Mouse (Mus musculus): ENCODE data around the gene Wasf3.

Wasf3 gene

GRCm38 (mm10) chr5:146384935-146385591, at the start of gene Wasf3:
Gene Wasf3 (plus strand): TSS chr5:146384985.
- no peak for TF ChIP-seq GATA4 (IDR thresholded peaks at IDR 0.05; ENCODE audit: insufficient replicate concordance, low read length)

GRCm38 (mm10) chr5:146338064-146338463, 46.7 kb upstream of the Wasf3 start:
- TF ChIP-seq GATA4 (IDR thresholded peaks at IDR 0.05; ENCODE audit: insufficient replicate concordance, low read length), result no peak

GRCm38 (mm10) chr5:146340037-146340436, 44.7 kb upstream of the Wasf3 start:
- no peak for TF ChIP-seq GATA4 (IDR thresholded peaks at IDR 0.05; ENCODE audit: insufficient replicate concordance, low read length)

GRCm38 (mm10) chr5:146344911-146345686, 39.7 kb upstream of the Wasf3 start:
- TF ChIP-seq GATA4 (IDR thresholded peaks at IDR 0.05; ENCODE audit: insufficient replicate concordance, low read length), result no peak

GRCm38 (mm10) chr5:146347081-146347480, 37.7 kb upstream of the Wasf3 start:
- no peak for TF ChIP-seq GATA4 (IDR thresholded peaks at IDR 0.05; ENCODE audit: insufficient replicate concordance, low read length)

DNA sequence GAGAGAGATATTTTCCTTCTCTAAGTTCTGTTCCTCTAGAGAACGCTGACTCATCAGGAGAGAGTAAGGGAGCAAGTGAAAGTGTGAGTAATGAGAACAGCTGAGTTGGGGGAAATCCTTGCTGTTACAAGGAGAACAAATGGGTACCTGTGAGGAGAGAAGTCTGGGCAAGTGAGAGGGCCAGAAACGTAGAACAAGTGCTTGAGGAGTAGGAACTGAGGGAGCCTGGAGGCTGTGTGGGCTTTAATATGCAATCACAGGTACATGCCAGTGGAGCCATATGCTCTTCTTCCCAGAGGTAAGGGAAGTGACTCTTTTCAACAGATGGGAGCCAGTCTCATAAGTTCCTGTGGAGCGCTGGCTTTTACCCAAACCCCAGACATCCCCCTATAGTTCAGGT, 35.6 kb upstream of the Wasf3 start:
- no peak for TF ChIP-seq GATA4 (IDR thresholded peaks at IDR 0.05; ENCODE audit: insufficient replicate concordance, low read length)

GRCm38 (mm10) chr5:146350784-146351183, 34.0 kb upstream of the Wasf3 start:
- TF ChIP-seq GATA4 (IDR thresholded peaks at IDR 0.05; ENCODE audit: insufficient replicate concordance, low read length), result no peak

- TF ChIP-seq GATA4 (IDR thresholded peaks at IDR 0.05; ENCODE audit: insufficient replicate concordance, low read length), result no peak
Observed at GRCm38 (mm10) chr5:146352006-146352405, 32.8 kb upstream of the Wasf3 start.

- TF ChIP-seq GATA4 (IDR thresholded peaks at IDR 0.05; ENCODE audit: insufficient replicate concordance, low read length), result no peak
Observed at GRCm38 (mm10) chr5:146360386-146360785, 24.4 kb upstream of the Wasf3 start.

DNA sequence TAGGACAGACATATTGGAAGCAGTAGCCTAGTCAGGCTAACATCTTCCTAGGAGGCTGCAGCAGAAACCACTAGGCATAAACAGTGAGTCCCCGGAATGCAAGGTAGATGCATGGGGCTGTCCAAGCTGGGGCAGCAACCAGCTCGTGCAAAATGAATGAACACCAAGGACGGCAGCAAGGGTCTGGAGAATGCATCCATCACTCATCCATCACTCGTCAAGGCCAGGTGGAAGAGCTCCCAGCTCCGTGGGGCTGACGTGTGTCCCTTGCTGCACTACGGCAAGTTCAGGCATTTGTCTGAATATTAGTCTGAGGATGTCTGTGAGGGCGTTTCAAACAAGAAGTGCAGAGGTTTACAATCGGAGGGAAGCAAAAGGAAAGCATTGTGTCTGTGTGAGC, 22.1 kb upstream of the Wasf3 start:
- TF ChIP-seq GATA4 (IDR thresholded peaks at IDR 0.05; ENCODE audit: insufficient replicate concordance, low read length), result no peak

- TF ChIP-seq GATA4 (IDR thresholded peaks at IDR 0.05; ENCODE audit: insufficient replicate concordance, low read length), result no peak
Observed at GRCm38 (mm10) chr5:146368356-146368755, 16.4 kb upstream of the Wasf3 start.

GRCm38 (mm10) chr5:146368971-146369370, 15.8 kb upstream of the Wasf3 start:
- TF ChIP-seq GATA4 (IDR thresholded peaks at IDR 0.05; ENCODE audit: insufficient replicate concordance, low read length), result no peak

- TF ChIP-seq GATA4 (IDR thresholded peaks at IDR 0.05; ENCODE audit: insufficient replicate concordance, low read length), result no peak
Observed at GRCm38 (mm10) chr5:146370794-146371193, 14.0 kb upstream of the Wasf3 start.

DNA sequence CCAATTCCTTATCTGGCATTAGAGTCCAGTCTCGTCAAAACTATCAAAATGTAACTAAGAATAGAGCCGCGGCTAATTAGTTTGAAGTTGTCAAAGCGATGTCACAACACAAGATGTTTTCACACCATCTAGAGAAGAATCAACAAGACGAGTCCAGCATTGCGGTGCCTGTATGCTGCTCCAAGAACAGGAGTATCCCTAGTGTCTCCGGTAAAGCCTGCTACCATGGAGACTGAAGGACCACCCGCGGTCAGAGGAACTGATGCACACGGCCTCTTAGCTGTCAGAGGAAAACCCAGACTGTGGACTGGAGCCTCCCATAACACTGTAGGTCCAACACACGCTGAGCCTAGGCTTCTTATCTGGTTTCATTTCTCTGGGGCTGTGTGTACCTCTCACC, 11.5 kb upstream of the Wasf3 start:
- TF ChIP-seq GATA4 (IDR thresholded peaks at IDR 0.05; ENCODE audit: insufficient replicate concordance, low read length), result no peak

DNA sequence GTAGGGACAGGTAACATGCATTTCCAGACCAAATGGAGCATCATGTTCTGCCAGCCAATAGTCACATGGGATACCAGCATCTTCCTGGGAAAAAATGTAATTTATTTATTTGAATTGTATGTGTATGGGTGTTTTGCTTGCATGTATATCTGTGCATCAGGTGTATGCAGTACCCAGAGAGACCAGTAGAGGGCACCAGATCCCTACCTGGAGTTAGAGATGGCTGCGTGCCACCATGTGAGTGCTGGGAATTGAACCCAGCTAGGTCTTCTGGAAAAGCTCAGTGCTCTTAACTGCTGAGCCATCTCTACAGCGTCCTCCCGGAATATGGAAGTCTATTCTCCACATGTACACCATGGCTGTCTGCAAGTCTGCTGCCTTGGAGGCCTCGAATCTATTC, 8.2 kb upstream of the Wasf3 start:
- no peak for TF ChIP-seq GATA4 (IDR thresholded peaks at IDR 0.05; ENCODE audit: insufficient replicate concordance, low read length)

GRCm38 (mm10) chr5:146380041-146380440, 4.7 kb upstream of the Wasf3 start:
- TF ChIP-seq GATA4 (IDR thresholded peaks at IDR 0.05; ENCODE audit: insufficient replicate concordance, low read length), result no peak

All from liver, adult (tissue).